Mouse (Mus musculus): ENCODE measurements around the gene Tdp2.

DNA sequence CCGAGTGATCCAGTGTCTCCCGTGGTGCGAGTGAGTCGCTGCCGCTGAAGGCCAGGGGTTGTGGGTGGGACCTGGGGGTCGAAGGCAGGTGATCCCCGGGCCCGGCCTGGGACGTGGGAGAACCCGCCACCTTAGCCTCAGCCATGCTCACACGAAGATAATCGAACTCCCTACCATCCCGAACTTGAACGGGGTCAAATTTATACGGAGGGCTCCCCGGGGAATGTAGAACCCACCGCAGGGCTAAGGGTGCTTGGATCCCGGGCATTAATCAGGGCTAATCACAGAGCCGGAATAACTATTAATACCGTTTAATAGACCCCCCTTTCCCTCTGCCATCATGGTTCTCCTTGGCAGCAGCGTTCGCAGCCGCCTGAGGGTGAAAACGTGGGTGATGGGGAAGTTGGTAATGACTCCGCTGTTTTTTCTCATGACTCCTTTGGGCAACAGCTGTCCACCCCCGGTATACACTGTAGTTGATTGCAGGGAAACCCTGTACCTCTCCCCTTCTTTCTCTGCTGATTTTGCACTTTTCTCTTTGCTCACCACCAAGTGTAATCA, 29.3 kb upstream of the Tdp2 start:
- no peak for TF ChIP-seq CTCF (conservative IDR thresholded peaks at IDR 0.05; ENCODE audit: insufficient read depth, insufficient read length, low read depth, low read length)
- no peak for TF ChIP-seq POLR2A (IDR thresholded peaks at IDR 0.05; ENCODE audit: low read depth, low read length)
